In genomic region chr4:122902156-122902555, GRCm38 (mm10) we compare ENCODE assay signal across 8 mouse cellular contexts. TPM values are rescaled to one million over a fixed set of nuclear protein-coding genes. Genes with fewer than 3 reads are reported as not detected.
DNase-seq lines count a peak whose midpoint lies in the region; TF ChIP-seq lines count a peak whose summit lies in the region.
"Had no signal": no experiment of that assay in that cellular context is flagged by ENCODE, and none has a peak within 500 bp of the region (broad histone marks: within the 10 kb centered on the region; RNA-seq: fewer than 3 reads in every experiment).

No protein-coding gene starts in this region.

- WGBS in spleen, adult 2 months = 69% methylated on average over 6 of the region's 6 CpGs
- WGBS in small intestine, adult 2 months = 26% methylated on average over 6 of the region's 6 CpGs

- H3K27me3 ChIP-seq in spleen, adult 2 months (ENCODE audit: control insufficient read depth, insufficient read depth, low read length) = no peaks in the 10 kb centered on the region
- H3K27me3 ChIP-seq in small intestine, adult 2 months (ENCODE audit: control insufficient read depth, insufficient read depth, low read length) = no peaks in the 10 kb centered on the region

- intact Hi-C loops in heart, postnatal 14 days (cut with DNase I) = no loop called here

- peaks cover 2% of the 10 kb centered on the region; the same call in 1 of the 2 replicates for H3K4me1 ChIP-seq in spleen, adult 2 months (ENCODE audit: control insufficient read depth, insufficient read depth, insufficient read length)
- H3K4me1 ChIP-seq in small intestine, adult 2 months (ENCODE audit: control insufficient read depth, insufficient read depth, insufficient read length, low read length) = peaks cover 8% of the 10 kb centered on the region
- H3K4me1 ChIP-seq: lung, embryonic 15.5 days had no signal

- H3K27ac ChIP-seq in spleen, adult 2 months (ENCODE audit: insufficient read depth, low read length) = no peak overlapping the region
- H3K27ac ChIP-seq in small intestine, adult 2 months (ENCODE audit: insufficient read depth, low read depth, low read length) = no peak overlapping the region
- H3K27ac ChIP-seq: lung, embryonic 15.5 days had no signal

- no peaks in the 10 kb centered on the region for H3K36me3 ChIP-seq in spleen, adult 2 months (ENCODE audit: control insufficient read depth, insufficient read depth, low read length)
- no peaks in the 10 kb centered on the region for H3K36me3 ChIP-seq in small intestine, adult 2 months (ENCODE audit: control insufficient read depth, insufficient read depth, low read length)
- H3K36me3 ChIP-seq: lung, embryonic 15.5 days had no signal

- TF ChIP-seq POLR2A in spleen, adult 2 months (IDR thresholded peaks at IDR 0.05; ENCODE audit: low read depth, low read length) = no peak
- TF ChIP-seq POLR2A in brain, embryonic 14.5 days (IDR thresholded peaks at IDR 0.05; ENCODE audit: borderline replicate concordance, extremely low read depth, insufficient read depth, insufficient read length, poor library complexity, severe bottlenecking) = no peak
- no peak for TF ChIP-seq POLR2A in small intestine, adult 2 months (IDR thresholded peaks at IDR 0.05; ENCODE audit: low read depth, low read length)

- H3K4me3 ChIP-seq in spleen, adult 2 months (ENCODE audit: extremely low read depth, insufficient read depth, insufficient read length) = no peak overlapping the region
- H3K4me3 ChIP-seq in small intestine, adult 2 months (ENCODE audit: low read depth, low read length) = no peak overlapping the region
- H3K4me3 ChIP-seq: lung, embryonic 15.5 days had no signal

- TF ChIP-seq CTCF in spleen, adult 2 months (IDR thresholded peaks at IDR 0.05; ENCODE audit: extremely low read depth, insufficient read depth, insufficient read length, insufficient replicate concordance) = peak; percentile 24; the same call in 1 of the 2 replicates
- peak; percentile 29; the same call in 1 of the 2 replicates for TF ChIP-seq CTCF in brain, embryonic 14.5 days (IDR thresholded peaks at IDR 0.05; ENCODE audit: borderline replicate concordance, extremely low read depth, insufficient read depth, insufficient read length)
- peak; percentile 50; the same call in 1 of the 2 replicates for TF ChIP-seq CTCF in small intestine, adult 2 months (IDR thresholded peaks at IDR 0.05; ENCODE audit: extremely low read depth, insufficient read length, insufficient replicate concordance, low read depth, low read length)

- DNase-seq in heart, postnatal 14 days = peak; percentile 28 to 54
- DNase-seq in heart, adult 8-10 months (ENCODE audit: low spot score) = no peak
- DNase-seq in spleen, adult 2 months (ENCODE audit: low read depth in 1 of 2, low spot score in 2 of 2) = no peak
- DNase-seq in spleen, postnatal 14 days (ENCODE audit: low spot score in 2 of 2) = no peak
- no peak for DNase-seq in brain, embryonic 14.5 days (ENCODE audit: low read depth)
- DNase-seq in layer of hippocampus, adult 18-20 months (ENCODE audit: low spot score in 2 of 2) = no peak

RNA-seq across cellular contexts. Expression of gene Cap1, which starts 16.3 kb away (rescaled TPM):
- total RNA-seq in heart, postnatal 14 days (2021) = 10 to 100 TPM; 62.2 to 66.9 TPM
- total RNA-seq in heart, adult 8-10 months (2022) = 10 to 100 TPM; 38.4 to 47.9 (median 42.1) TPM
- polyA plus RNA-seq in spleen, adult 2 months (2012; rRNA removed) = 108 and 116 TPM in 2 replicates
- 62.8 and 106 TPM in 2 replicates for polyA plus RNA-seq in brain, embryonic 14.5 days (2012; rRNA removed)
- 46.5 and 85.8 TPM in 2 replicates for polyA plus RNA-seq in small intestine, adult 2 months (2012; rRNA removed)
- total RNA-seq in layer of hippocampus, adult 18-20 months (2021) = 100 to 1,000 TPM; 296 to 307 TPM

RNA-seq across cellular contexts. Expression of gene Mfsd2a, which starts 58.8 kb away (rescaled TPM):
- under 1 TPM in 1 of 2 experiments, not detected in 1; 0.24 TPM for total RNA-seq in heart, postnatal 14 days (2021)
- not detected for total RNA-seq in heart, adult 8-10 months (2022)
- 0.82 and 1.3 TPM in 2 replicates for polyA plus RNA-seq in spleen, adult 2 months (2012; rRNA removed)
- polyA plus RNA-seq in brain, embryonic 14.5 days (2012; rRNA removed) = 44.7 and 51.8 TPM in 2 replicates
- polyA plus RNA-seq in small intestine, adult 2 months (2012; rRNA removed) = 23.8 and 28.0 TPM in 2 replicates
- total RNA-seq in layer of hippocampus, adult 18-20 months (2021) = 10 to 100 TPM; 44.8 to 48.9 TPM

Comparison
In these comparisons a context has a peak if more than half of its experiments do, and no peak if none do; other contexts are left out.
1. DNase-seq: peak in heart, postnatal 14 days (2 of 2); none in heart, adult 8-10 months (single experiment), spleen, adult 2 months (0 of 2), spleen, postnatal 14 days (0 of 2), brain, embryonic 14.5 days (single experiment) and layer of hippocampus, adult 18-20 months (0 of 2).
2. RNA of gene Cap1, which starts 16.3 kb away (total RNA-seq): 296 to 307 TPM in layer of hippocampus, adult 18-20 months; 62.2 to 66.9 TPM in heart, postnatal 14 days and 38.4 to 47.9 TPM in heart, adult 8-10 months; every median in the first group is over 4 times any median in the second.
3. RNA of gene Mfsd2a, which starts 58.8 kb away (total RNA-seq): 44.8 to 48.9 TPM in layer of hippocampus, adult 18-20 months; 0.24 TPM in heart, postnatal 14 days and not detected in heart, adult 8-10 months; every median in the first group is over 10 times any median in the second.
4. Peak in every context shown above with its lines, with median percentiles within 50 percentile points of each other: CTCF ChIP-seq.